Mouse (Mus musculus) limb, embryonic 15.5 days (tissue): Measurements from ENCODE around the gene Hist2h2ac. TPM values are rescaled to one million over a fixed set of nuclear protein-coding genes. Genes with fewer than 3 reads are reported as not detected.

Source experiments
- ATAC-seq: fragments of 200-750 bp; cut with Nextera tagmentation; 2 replicates; pipeline ENCODE4 v1.8.0; 2017; ENCODE audit warnings: low read depth, moderate TSS enrichment; ENCODE audit not compliant: insufficient number of reproducible peaks, low FRiP score, low TSS enrichment
- H3K27ac ChIP-seq: fragments of 300-500 bp; sonication (generic); 2 replicates; pipeline ENCODE4 v1.5.1; 2015; ENCODE audit warnings: moderate library complexity, mild to moderate bottlenecking, inconsistent platforms
- H3K27me3 ChIP-seq: fragments of 300-500 bp; sonication (generic); 2 replicates; pipeline ENCODE4 v1.6.1; 2015; ENCODE audit warnings: inconsistent platforms
- H3K36me3 ChIP-seq: fragments of 300-500 bp; sonication (generic); 2 replicates; pipeline ENCODE4 v1.6.1; 2015; ENCODE audit warnings: inconsistent platforms
- H3K4me1 ChIP-seq: fragments of 300-500 bp; sonication (generic); 2 replicates; pipeline ENCODE4 v1.6.1; 2015; ENCODE audit warnings: inconsistent platforms
- H3K4me2 ChIP-seq: fragments of 300-500 bp; sonication (generic); 2 replicates; pipeline ENCODE4 v1.6.1; 2015; ENCODE audit warnings: mild to moderate bottlenecking, inconsistent platforms
- H3K4me3 ChIP-seq: fragments of 300-500 bp; sonication (generic); 2 replicates; pipeline ENCODE4 v1.5.1; 2015; ENCODE audit warnings: mild to moderate bottlenecking, inconsistent platforms
- H3K9ac ChIP-seq: fragments of 300-500 bp; sonication (generic); 2 replicates; pipeline ENCODE4 v1.6.1; 2015; ENCODE audit warnings: inconsistent platforms
- H3K9me3 ChIP-seq: fragments of 300-500 bp; sonication (generic); 2 replicates; pipeline ENCODE4 v1.6.1; 2016; ENCODE audit warnings: inconsistent platforms
- WGBS: fragments of 180-500 bp; shearing (Covaris S2); methylation state at CpG from one replicate; pipeline ENCODE4 v1.1.7; 2015; 5-methylcytosine and 5-hydroxymethylcytosine counted together
- polyA plus RNA-seq: library from polyadenylated mRNA; unstranded; fragments of >200 nt; fragmentation: Nextera tagmentation; extraction: Ambion mirVana; gene quantifications from 2 replicates; pipeline ENCODE4 v1.2.1, GENCODE M21; 2015

Hist2h2ac gene
- polyA plus RNA-seq, 1 experiment from 2014 or later: 8.7 TPM

DNA sequence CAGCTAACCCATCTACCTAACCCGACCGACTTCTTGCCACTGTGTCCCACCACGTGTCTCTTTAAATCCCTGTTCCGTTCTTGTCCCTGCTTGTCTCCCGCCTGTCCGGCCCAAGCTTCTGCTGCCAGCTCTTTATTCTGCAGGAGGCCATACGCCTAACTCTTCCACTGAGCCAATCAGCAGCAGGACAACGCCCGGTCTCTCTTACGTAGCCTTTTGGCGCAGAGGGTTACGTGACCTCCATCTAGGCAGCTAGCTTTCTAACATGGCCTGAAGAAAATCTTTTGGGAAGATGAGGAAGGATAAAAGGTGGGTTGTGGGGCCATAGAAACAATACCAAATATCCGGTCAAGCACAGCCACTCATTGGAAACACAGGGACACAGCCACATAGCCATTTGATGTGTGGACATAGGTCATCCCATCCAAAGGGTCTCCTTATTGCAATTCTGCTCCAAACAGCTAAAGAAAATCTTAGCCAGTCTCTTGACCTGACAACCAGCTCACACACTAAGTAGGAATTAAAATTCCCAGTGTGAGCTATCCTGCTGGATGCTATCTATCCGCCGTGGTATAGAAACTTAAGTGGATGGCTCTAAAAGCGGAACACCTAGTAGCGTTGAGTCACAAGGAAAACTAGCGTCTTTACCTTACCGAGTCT lies 41.7 kb upstream of the Hist2h2ac start:
- no peaks in the 10 kb centered on the region for H3K9me3 ChIP-seq

DNA sequence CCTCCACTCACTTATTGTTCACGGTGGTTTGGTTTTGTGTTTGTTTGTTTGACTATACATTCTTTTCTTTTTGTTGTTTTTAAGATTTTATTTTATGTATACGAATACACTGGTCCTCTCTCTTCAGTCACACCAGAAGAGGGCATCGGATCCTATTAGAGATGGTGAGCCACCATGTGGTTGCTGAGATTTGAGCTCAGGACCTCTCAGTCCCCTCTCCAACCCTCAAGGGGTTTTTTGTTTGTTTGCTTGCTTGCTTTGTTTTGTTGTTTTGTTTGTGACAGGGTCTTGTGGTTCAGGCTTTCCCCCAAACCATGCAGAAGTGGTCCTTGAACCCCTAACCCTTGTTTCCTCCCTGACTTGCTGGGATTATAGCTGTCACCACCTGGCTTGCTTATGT lies 40.9 kb upstream of the Hist2h2ac start:
- Histone ChIP-seq H3K4me2 (peak overlapping the region; percentile 69), H3K4me3 (peak overlapping the region; percentile 59), H3K9ac (0 out of 2 replicates have a peak overlapping the region, but pooled peaks have one; percentile 73), H3K4me1 (peaks cover 23% of the 10 kb centered on the region), H3K9me3 (no peaks in the 10 kb centered on the region), H3K36me3 (no peaks in the 10 kb centered on the region), H3K27ac (peak overlapping the region; percentile 98), H3K27me3 (no peaks in the 10 kb centered on the region)
- no peak for ATAC-seq
- WGBS: 53% methylated on average over 3 of the region's 3 CpGs

More for the DNA sequence above, 41.7 kb upstream of the Hist2h2ac start:
- H3K9ac ChIP-seq: peak overlapping the region; percentile 73
- WGBS: under 1% methylated on average over 19 of the region's 19 CpGs
- no peaks in the 10 kb centered on the region for H3K36me3 ChIP-seq
- H3K4me3 ChIP-seq: peak overlapping the region; percentile 59
- peak; percentile 81 for ATAC-seq
- peak overlapping the region; percentile 69 for H3K4me2 ChIP-seq
- peaks cover 22% of the 10 kb centered on the region for H3K4me1 ChIP-seq
- H3K27me3 ChIP-seq: no peaks in the 10 kb centered on the region
- H3K27ac ChIP-seq: peak overlapping the region; percentile 98

DNA sequence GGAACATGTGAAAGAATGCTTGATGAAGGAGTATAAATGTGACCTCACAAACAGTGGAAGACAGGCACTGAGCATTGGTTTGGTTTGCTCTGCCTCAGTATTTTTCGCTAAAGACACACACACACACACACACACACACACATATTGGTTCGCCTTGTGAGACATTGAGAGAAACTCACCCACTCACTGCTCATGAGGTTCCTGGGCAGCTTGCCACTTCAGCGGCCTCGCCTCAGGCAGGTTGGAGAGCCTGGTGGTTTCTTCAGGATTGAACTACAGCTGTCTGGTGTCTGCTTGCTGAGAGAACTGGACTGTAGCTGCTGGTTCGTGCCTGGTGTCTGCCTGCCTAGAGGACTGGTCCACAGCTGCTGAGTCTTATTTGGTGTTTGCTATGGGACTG lies 39.5 kb upstream of the Hist2h2ac start:
- Histone ChIP-seq H3K4me1 (peaks cover 25% of the 10 kb centered on the region), H3K9ac (no peak overlapping the region), H3K9me3 (no peaks in the 10 kb centered on the region), H3K36me3 (no peaks in the 10 kb centered on the region), H3K4me3 (no peak overlapping the region), H3K27ac (no peak overlapping the region), H3K27me3 (no peaks in the 10 kb centered on the region), H3K4me2 (no peak overlapping the region)
- ATAC-seq: no peak
- 86% methylated on average over 5 of the region's 5 CpGs for WGBS

DNA sequence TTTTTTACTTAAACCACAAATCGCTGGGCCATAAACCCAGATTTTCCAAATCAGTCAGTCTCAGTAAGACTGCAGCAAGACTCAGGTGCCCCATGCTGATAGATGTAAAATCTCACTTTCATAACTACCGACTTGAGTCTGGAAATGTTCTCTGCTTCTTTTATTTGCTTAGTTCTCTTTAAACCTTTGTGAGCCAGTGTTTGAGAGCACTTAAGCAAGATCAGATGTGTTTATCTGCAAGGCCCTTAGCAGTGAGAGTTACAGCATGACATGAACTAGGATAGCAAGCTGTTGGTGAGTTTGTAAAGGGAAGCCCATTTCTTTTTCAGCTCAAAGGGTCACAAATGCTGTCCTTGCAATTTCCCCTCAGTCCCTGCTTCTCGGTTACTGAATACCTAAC lies 36.5 kb upstream of the Hist2h2ac start:
- H3K27me3 ChIP-seq: no peaks in the 10 kb centered on the region
- H3K36me3 ChIP-seq: no peaks in the 10 kb centered on the region
- no peaks in the 10 kb centered on the region for H3K9me3 ChIP-seq
- no peak overlapping the region for H3K4me3 ChIP-seq
- 48% methylated on average over 3 of the region's 3 CpGs for WGBS
- H3K4me1 ChIP-seq: peaks cover 11% of the 10 kb centered on the region
- H3K27ac ChIP-seq: 0 out of 2 replicates have a peak overlapping the region, but pooled peaks have one; percentile 3
- H3K4me2 ChIP-seq: no peak overlapping the region
- ATAC-seq: no peak
- no peak overlapping the region for H3K9ac ChIP-seq

DNA sequence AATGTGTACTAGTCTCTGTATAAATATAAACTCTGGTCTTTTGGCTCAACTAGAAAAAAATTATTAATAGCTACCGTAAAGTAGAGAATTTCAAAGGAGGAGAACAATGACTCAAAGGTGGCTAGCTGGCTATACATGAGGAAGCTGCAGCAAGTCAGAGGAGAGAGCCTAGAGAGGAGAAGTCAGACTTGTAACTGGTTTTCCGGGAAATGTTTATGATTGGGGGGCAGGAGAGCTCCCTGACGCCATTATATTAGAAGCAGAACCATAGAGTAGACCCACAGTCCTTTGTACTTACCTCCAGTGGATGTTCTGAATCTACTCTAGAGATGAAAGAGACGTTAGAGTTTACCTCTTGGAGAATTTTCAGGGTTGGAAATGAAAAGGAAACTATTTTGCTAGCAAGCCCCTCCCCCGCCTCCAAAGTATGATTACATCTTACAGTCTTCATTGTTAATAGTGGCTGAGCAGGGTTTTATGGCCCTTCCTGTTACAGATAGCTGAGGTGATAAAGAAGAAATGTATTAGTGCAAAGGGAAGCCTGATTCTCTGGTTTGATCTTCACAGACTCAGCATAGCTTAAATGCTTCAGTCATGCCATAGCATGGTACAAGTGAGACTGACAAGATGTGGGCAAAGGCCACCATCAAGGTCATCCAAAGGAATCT lies 35.4 kb upstream of the Hist2h2ac start:
- ATAC-seq: no peak
- Histone ChIP-seq H3K27me3 (no peaks in the 10 kb centered on the region), H3K4me1 (peaks cover 4% of the 10 kb centered on the region; the same call in 1 of the 2 replicates), H3K27ac (no peak overlapping the region), H3K9me3 (no peaks in the 10 kb centered on the region), H3K4me3 (no peak overlapping the region), H3K36me3 (no peaks in the 10 kb centered on the region), H3K9ac (no peak overlapping the region), H3K4me2 (no peak overlapping the region)
- 60% methylated on average over 5 of the region's 5 CpGs for WGBS

DNA sequence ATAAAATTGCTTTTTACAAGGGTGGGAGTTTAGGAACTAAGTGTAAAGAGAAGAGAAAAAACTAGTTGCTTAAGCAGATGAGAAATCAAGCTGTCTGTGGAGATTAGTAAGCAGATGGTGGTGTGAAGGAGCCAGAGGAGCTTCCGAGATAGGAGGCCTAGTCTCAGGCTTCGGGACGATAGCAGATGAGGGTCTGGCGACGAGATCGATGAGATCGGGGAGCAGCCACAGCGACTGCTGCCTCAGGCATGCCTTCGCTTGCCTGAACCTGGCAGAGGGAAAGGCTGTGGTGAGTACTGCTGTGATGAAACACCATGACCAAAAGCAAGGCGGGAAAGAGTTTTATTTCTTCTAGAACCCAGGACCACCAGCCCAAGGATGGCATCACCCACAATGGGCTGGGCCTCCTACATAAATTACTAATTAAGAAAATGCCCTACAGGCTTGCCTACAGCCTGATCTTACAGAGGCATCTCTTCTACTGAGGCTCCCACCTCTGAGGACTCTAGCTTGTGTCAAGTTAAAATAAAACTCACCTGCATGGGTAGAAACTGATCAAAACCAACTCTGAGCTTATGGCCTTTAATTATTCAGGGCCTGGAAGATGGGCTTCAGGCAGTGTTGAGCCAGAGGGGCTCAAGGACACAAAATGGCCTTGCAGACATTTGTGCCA lies 34.1 kb upstream of the Hist2h2ac start:
- H3K27ac ChIP-seq: no peak overlapping the region
- H3K9ac ChIP-seq: no peak overlapping the region
- ATAC-seq: no peak
- no peak overlapping the region for H3K4me3 ChIP-seq
- H3K27me3 ChIP-seq: no peaks in the 10 kb centered on the region
- no peak overlapping the region for H3K4me2 ChIP-seq
- 27% methylated on average over 10 of the region's 10 CpGs for WGBS
- H3K9me3 ChIP-seq: no peaks in the 10 kb centered on the region
- H3K4me1 ChIP-seq: peaks cover 4% of the 10 kb centered on the region; the same call in 1 of the 2 replicates
- H3K36me3 ChIP-seq: no peaks in the 10 kb centered on the region

- H3K9ac ChIP-seq: no peak overlapping the region
- H3K9me3 ChIP-seq: no peaks in the 10 kb centered on the region
- H3K4me1 ChIP-seq: peaks cover 13% of the 10 kb centered on the region
- H3K4me2 ChIP-seq: no peak overlapping the region
- no peaks in the 10 kb centered on the region for H3K36me3 ChIP-seq
- no peak for ATAC-seq
- no peak overlapping the region for H3K27ac ChIP-seq
- WGBS: 69% methylated on average over 3 of the region's 3 CpGs
- no peak overlapping the region for H3K4me3 ChIP-seq
- no peaks in the 10 kb centered on the region for H3K27me3 ChIP-seq
Observed at GRCm38 (mm10) chr3:96251787-96252186, 31.1 kb upstream of the Hist2h2ac start.

DNA sequence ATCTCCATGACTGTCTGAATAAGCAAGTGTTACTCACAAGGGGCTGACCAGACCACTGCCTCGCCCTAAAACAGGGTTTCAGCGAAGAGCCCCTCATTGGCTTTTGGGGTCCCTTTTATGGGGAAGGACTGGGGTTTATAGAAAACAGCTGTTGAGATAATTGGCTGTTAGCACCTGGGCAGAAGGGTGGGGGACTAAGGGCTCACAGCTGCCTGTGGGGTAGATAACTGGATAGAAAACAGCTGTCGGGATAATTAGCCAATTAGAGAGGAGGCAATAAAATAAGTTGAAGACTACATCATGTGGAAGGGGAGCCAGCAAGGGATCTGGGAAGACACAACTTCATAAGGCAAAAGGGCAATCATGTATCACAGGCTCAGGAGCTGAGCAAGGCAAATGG lies 30.2 kb upstream of the Hist2h2ac start:
- H3K4me1 ChIP-seq: peaks cover 12% of the 10 kb centered on the region
- H3K4me2 ChIP-seq: no peak overlapping the region
- no peak overlapping the region for H3K9ac ChIP-seq
- no peaks in the 10 kb centered on the region for H3K27me3 ChIP-seq
- H3K9me3 ChIP-seq: no peaks in the 10 kb centered on the region
- H3K4me3 ChIP-seq: no peak overlapping the region
- ATAC-seq: no peak
- WGBS: 20% methylated on average over 3 of the region's 3 CpGs
- H3K27ac ChIP-seq: no peak overlapping the region
- H3K36me3 ChIP-seq: no peaks in the 10 kb centered on the region

DNA sequence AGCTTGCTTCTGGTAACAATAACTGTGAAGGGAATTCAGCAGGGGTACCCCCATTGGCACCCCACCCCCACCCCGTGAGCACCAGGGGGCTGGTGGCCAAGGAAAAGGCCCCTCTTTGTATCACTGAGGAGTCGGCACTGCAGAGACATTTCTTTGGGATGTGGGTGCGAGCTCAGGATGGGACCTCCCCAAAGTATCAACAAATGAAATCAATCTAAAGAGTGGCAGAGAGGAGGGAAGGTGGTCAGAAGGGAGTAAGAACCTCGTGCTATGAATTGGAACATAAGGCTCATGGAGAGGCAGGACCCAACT lies 28.3 kb upstream of the Hist2h2ac start:
- Histone ChIP-seq H3K9ac (no peak overlapping the region), H3K4me1 (peaks cover 16% of the 10 kb centered on the region), H3K4me3 (no peak overlapping the region), H3K36me3 (no peaks in the 10 kb centered on the region), H3K27me3 (no peaks in the 10 kb centered on the region), H3K4me2 (no peak overlapping the region), H3K9me3 (no peaks in the 10 kb centered on the region), H3K27ac (no peak overlapping the region)
- 58% methylated on average over 4 of the region's 4 CpGs for WGBS
- no peak for ATAC-seq

DNA sequence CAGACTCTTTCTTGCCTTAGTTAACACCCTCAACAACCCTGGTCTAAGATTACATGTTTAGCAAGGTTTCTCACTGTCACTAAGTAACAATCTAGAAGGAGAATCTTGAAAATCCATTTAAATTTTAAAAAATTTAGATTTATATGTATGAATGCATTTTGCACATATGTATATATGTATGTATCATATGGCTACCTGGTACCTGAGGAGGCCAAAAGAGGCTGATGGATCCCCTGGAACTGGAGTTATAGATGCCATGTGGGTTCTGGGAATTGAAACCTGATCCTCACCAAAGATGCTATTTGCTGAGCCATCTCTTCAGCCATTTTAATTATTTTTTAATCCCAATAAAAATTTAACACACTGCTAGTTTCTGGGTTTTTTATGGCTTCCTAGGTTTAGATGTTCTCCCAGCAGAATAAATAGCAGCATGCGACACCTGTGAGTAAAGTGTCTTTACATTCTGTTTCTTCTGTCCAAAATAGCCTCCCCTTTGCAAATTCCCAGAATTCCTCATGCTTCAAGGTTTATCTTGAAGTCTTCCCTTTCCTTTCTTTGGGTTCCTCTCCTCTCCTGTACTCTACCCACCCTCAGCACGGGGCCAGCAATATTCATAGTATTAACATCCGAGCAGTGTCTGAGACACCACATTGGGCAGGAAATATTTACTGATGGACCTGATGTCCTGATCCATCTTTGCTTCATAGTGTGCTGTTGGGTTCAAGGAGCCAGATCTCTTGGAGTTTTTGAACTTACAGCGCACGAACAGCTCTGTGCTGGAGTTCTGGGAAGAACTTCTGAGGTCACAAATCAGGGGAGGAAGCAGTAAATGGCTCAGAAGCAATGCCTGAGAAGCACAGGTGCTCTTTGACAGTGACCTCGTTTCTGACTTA lies 27.7 kb upstream of the Hist2h2ac start:
- H3K27ac ChIP-seq: no peak overlapping the region

DNA sequence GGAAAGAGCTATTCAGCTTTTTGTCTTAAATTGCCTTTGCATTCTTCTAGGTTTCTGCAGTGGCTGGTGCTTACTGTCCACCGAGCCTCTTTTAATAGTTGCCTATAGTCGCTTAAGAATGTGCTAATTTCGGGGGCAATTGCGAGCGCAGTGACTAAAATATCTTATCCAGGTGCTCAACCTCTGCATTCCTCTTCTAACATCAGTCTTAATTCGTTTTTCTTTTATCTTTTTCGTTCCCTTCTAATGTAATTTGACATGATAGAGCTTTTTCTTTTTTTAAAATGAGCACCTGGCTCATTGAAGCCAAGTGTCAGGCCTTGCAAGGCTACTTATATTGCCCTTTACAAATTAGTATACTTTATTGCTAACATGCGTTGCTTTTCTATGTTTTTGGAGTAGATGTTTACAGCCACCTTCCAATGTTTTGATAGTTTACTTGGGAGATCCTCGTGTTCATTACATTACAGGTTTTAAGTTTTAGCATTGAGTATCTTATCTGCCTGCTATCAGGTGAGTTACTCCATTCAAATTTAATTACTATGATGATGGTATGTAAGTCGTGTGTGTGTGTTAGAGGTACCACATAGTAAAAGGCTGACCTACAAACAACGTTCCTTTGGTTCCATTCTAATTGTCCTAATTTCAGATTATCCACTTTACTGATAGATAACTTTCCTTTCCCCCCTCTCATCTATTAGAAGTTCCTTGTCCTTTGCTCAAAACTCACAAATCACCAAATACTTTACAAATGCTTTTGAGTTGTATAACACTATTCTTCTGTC lies 26.9 kb upstream of the Hist2h2ac start:
- H3K4me1 ChIP-seq: peaks cover 19% of the 10 kb centered on the region
- H3K27me3 ChIP-seq: no peaks in the 10 kb centered on the region
- no peaks in the 10 kb centered on the region for H3K9me3 ChIP-seq
- 4% methylated on average over 11 of the region's 11 CpGs for WGBS
- peak overlapping the region; percentile 37 for H3K4me2 ChIP-seq
- H3K9ac ChIP-seq: peak overlapping the region; percentile 29; the same call in 1 of the 2 replicates
- no peak for ATAC-seq
- H3K4me3 ChIP-seq: peak overlapping the region; percentile 38
- H3K27ac ChIP-seq: peak overlapping the region; percentile 22; the same call in 1 of the 2 replicates
- H3K36me3 ChIP-seq: no peaks in the 10 kb centered on the region

More for the DNA sequence above, 27.7 kb upstream of the Hist2h2ac start:
- no peaks in the 10 kb centered on the region for H3K9me3 ChIP-seq
- H3K4me1 ChIP-seq: peaks cover 19% of the 10 kb centered on the region
- no peak overlapping the region for H3K9ac ChIP-seq
- H3K4me3 ChIP-seq: peak overlapping the region; percentile 38
- H3K4me2 ChIP-seq: peak overlapping the region; percentile 37
- no peaks in the 10 kb centered on the region for H3K36me3 ChIP-seq
- H3K27me3 ChIP-seq: no peaks in the 10 kb centered on the region
- WGBS: 33% methylated on average over 6 of the region's 6 CpGs
- ATAC-seq: no peak
